Mouse (Mus musculus) hindbrain, embryonic 15.5 days (tissue): ENCODE results near the gene Maml2. TPM values are rescaled to one million over a fixed set of nuclear protein-coding genes. Genes with fewer than 3 reads are reported as not detected.

Source experiments
- ATAC-seq: fragments of 200-750 bp; cut with Nextera tagmentation; 2 replicates; pipeline ENCODE4 v1.8.0; 2017; ENCODE audit warnings: low read depth, moderate number of reproducible peaks, moderate TSS enrichment; ENCODE audit not compliant: low FRiP score
- H3K27ac ChIP-seq: fragments of 300-500 bp; sonication (generic); replicated peaks from 2 replicates; pipeline ENCODE4 v1.5.1; 2015; ENCODE audit warnings: mild to moderate bottlenecking, inconsistent platforms
- H3K27me3 ChIP-seq: fragments of 300-500 bp; sonication (generic); 2 replicates; pipeline ENCODE4 v1.6.1; 2015; ENCODE audit warnings: control low read depth, inconsistent platforms
- H3K36me3 ChIP-seq: fragments of 300-500 bp; sonication (generic); 2 replicates; pipeline ENCODE4 v1.6.1; 2015; ENCODE audit warnings: control low read depth, inconsistent platforms
- H3K4me1 ChIP-seq: fragments of 300-500 bp; sonication (generic); replicated peaks from 2 replicates; pipeline ENCODE4 v1.6.1; 2015; ENCODE audit warnings: control low read depth, inconsistent platforms
- H3K4me2 ChIP-seq: fragments of 300-500 bp; sonication (generic); 2 replicates; pipeline ENCODE4 v1.6.1; 2015; ENCODE audit warnings: moderate library complexity, mild to moderate bottlenecking, inconsistent platforms
- H3K4me3 ChIP-seq: fragments of 300-500 bp; sonication (generic); 2 replicates; pipeline ENCODE4 v1.5.1; 2015; ENCODE audit warnings: mild to moderate bottlenecking, inconsistent platforms
- H3K9ac ChIP-seq: fragments of 300-500 bp; sonication (generic); 2 replicates; pipeline ENCODE4 v1.6.1; 2015; ENCODE audit warnings: inconsistent platforms
- H3K9me3 ChIP-seq: fragments of 300-500 bp; sonication (generic); 2 replicates; pipeline ENCODE4 v1.6.1; 2016; ENCODE audit warnings: control low read depth, inconsistent platforms
- WGBS: fragments of 180-500 bp; shearing (Covaris S2); methylation state at CpG from one replicate; pipeline ENCODE4 v1.1.7; 2015; 5-methylcytosine and 5-hydroxymethylcytosine counted together
- polyA plus RNA-seq: library from polyadenylated mRNA; unstranded; fragments of >200 nt; fragmentation: Nextera tagmentation; extraction: Ambion mirVana; gene quantifications from 2 replicates; pipeline ENCODE4 v1.2.1, GENCODE M21; 2015

Gene Maml2
- polyA plus RNA-seq, 1 experiment from 2014 or later = 11.2 TPM

GRCm38 (mm10) chr9:13552380-13553052 is 254.8 kb downstream of the Maml2 start:
- 72% methylated on average over 5 of the region's 5 CpGs for WGBS
- Histone ChIP-seq H3K27me3 (no peaks in the 10 kb centered on the region), H3K36me3 (no peaks in the 10 kb centered on the region), H3K9ac (no peak overlapping the region), H3K4me1 (peaks cover 4% of the 10 kb centered on the region), H3K27ac (no peak overlapping the region), H3K4me3 (no peak overlapping the region), H3K4me2 (no peak overlapping the region), H3K9me3 (no peaks in the 10 kb centered on the region)
- ATAC-seq = no peak

- H3K27ac ChIP-seq = no peak overlapping the region
These were observed 257.0 kb downstream of the Maml2 start for GRCm38 (mm10) chr9:13554773-13555172.

DNA sequence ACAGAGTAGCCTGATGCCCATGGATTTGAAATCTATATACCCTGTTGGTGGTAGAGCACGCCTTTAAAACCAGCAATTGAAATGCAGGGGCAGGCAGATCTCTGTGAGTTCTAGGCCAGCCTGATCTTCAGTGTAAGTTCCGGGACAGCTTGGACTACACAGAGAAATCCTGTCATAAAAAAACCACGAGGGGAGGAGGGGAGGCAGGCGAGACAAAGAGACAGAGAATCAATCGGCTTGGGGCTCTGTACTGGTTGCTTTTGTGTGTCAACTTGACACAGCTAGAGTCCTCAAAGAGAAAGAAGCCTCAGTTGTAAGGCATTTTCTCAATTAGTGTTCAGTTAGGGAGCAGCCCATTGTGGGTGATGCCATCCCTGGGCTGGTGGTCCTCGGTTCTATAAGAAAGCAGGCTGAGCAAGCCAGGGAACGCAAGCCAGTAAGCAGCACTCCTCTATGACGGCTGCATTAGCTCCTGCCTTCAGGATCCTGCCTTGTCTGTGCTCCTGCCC is 258.3 kb downstream of the Maml2 start:
- H3K9me3 ChIP-seq = no peaks in the 10 kb centered on the region
- H3K4me2 ChIP-seq = no peak overlapping the region
- no peaks in the 10 kb centered on the region for H3K36me3 ChIP-seq
- H3K4me1 ChIP-seq = no peaks in the 10 kb centered on the region
- ATAC-seq = 0 out of 2 replicates have a peak, but pooled peaks have one; percentile 15
- no peak overlapping the region for H3K27ac ChIP-seq
- H3K4me3 ChIP-seq = no peak overlapping the region
- WGBS = 35% methylated on average over 8 of the region's 8 CpGs
- H3K27me3 ChIP-seq = no peaks in the 10 kb centered on the region
- H3K9ac ChIP-seq = no peak overlapping the region

More at GRCm38 (mm10) chr9:13554773-13555172, 257.0 kb downstream of the Maml2 start:
- Histone ChIP-seq H3K27me3 (no peaks in the 10 kb centered on the region), H3K4me2 (no peak overlapping the region), H3K9me3 (no peaks in the 10 kb centered on the region), H3K36me3 (no peaks in the 10 kb centered on the region), H3K4me3 (no peak overlapping the region), H3K4me1 (peaks cover 3% of the 10 kb centered on the region), H3K9ac (no peak overlapping the region)
- 91% methylated on average over 5 of the region's 5 CpGs for WGBS
- ATAC-seq = no peak

DNA sequence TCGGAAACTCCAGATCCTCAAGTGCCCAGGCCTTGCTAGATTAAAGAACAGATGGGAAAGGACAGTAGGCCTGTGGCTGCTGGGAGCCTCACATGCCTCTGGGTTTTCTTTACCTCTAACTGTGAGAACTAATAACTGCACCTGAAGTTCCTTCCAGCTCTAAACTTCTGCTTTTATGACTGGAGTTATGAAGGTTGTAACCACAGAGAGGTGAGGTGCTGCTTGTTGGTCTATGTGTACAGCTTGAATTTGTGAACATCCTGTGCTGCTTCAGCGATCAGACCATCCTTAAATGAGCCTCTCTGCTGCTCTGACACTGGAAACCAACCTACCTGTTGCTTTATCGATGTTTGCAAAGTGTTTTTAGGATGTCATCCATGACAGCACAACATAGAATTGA is 258.9 kb downstream of the Maml2 start:
- no peak for ATAC-seq
- Histone ChIP-seq H3K27ac (no peak overlapping the region), H3K27me3 (no peaks in the 10 kb centered on the region), H3K4me2 (no peak overlapping the region), H3K36me3 (no peaks in the 10 kb centered on the region), H3K9ac (no peak overlapping the region), H3K4me1 (no peaks in the 10 kb centered on the region), H3K4me3 (no peak overlapping the region), H3K9me3 (no peaks in the 10 kb centered on the region)
- 98% methylated on average over 3 of the region's 3 CpGs for WGBS

DNA sequence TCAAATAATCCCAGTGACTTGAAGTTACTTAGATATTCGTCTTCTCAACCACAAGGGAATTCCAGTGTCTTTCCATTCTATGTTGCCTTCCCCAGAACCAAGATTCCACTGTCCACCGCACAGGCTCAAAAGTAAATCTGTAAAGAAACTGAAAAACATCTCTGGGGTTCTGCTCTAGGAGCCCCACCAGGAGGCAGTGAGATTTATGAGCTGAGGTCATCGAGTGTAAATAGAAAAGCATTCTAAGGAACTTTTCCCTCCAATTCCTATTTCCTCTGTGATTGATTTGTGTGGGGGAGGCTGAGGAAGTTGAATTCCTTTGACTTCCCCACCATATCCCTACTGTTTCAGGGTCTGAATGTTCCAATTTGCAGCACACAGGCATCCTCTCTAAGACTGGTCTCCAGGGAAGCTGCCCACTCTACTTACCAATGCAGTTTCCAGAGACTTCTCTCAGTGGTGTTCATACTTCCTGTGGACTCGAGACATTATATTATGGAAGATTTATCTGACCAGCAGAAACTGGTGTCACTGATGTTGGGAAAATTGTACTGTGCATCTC is 261.1 kb downstream of the Maml2 start:
- peaks cover 8% of the 10 kb centered on the region for H3K4me1 ChIP-seq
- no peak overlapping the region for H3K27ac ChIP-seq
- H3K9ac ChIP-seq = no peak overlapping the region
- no peak overlapping the region for H3K4me3 ChIP-seq
- 64% methylated on average over 4 of the region's 4 CpGs for WGBS
- H3K9me3 ChIP-seq = no peaks in the 10 kb centered on the region
- ATAC-seq = no peak
- no peaks in the 10 kb centered on the region for H3K27me3 ChIP-seq
- H3K36me3 ChIP-seq = no peaks in the 10 kb centered on the region
- H3K4me2 ChIP-seq = no peak overlapping the region

DNA sequence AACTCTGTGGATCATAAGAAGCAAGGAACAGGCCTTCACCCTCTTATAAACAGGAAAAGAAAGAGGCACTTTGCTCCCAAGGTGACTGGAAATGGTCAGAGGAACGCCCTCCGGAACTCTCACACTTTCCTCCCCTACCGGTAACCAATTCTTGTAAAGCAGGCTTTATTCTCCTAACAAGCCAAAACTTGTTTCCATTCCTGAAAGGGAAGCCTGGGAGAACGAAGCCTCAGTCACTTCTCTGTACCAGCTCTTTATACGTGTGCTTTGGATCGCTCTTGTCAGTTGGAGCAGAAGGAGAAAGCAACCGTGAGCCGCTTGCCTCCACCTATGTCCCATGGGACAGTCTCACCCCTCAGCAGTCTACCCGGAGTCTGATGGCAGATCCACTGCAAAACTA is 262.9 kb downstream of the Maml2 start:
- Histone ChIP-seq H3K36me3 (no peaks in the 10 kb centered on the region), H3K27ac (no peak overlapping the region), H3K27me3 (no peaks in the 10 kb centered on the region), H3K4me1 (peaks cover 23% of the 10 kb centered on the region), H3K4me2 (no peak overlapping the region), H3K9ac (no peak overlapping the region), H3K4me3 (no peak overlapping the region), H3K9me3 (no peaks in the 10 kb centered on the region)
- WGBS = 82% methylated on average over 9 of the region's 9 CpGs
- no peak for ATAC-seq

DNA sequence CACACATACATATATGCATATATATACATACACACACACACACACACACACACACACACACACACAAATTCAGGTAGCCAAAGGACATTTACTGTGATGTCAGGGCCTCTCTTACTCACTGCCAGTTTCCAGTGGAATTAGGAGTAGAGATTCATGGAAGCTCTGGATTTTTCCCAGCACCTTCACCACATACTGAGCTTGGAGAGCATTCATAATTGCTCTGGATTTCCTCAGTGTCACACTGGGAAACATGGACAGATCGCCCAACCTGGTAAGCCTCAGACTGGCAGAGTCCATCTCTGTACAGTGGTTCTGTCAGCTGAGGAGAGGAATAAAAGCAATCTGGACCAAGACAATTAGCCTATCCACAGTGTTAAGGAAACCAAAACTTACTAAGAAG is 263.6 kb downstream of the Maml2 start:
- no peak for ATAC-seq
- H3K4me3 ChIP-seq = no peak overlapping the region
- WGBS = 97% methylated on average over 1 of the region's 1 CpGs
- no peak overlapping the region for H3K4me2 ChIP-seq
- H3K9me3 ChIP-seq = no peaks in the 10 kb centered on the region
- no peaks in the 10 kb centered on the region for H3K36me3 ChIP-seq
- H3K4me1 ChIP-seq = peaks cover 25% of the 10 kb centered on the region
- H3K27me3 ChIP-seq = no peaks in the 10 kb centered on the region
- no peak overlapping the region for H3K27ac ChIP-seq
- no peak overlapping the region for H3K9ac ChIP-seq

DNA sequence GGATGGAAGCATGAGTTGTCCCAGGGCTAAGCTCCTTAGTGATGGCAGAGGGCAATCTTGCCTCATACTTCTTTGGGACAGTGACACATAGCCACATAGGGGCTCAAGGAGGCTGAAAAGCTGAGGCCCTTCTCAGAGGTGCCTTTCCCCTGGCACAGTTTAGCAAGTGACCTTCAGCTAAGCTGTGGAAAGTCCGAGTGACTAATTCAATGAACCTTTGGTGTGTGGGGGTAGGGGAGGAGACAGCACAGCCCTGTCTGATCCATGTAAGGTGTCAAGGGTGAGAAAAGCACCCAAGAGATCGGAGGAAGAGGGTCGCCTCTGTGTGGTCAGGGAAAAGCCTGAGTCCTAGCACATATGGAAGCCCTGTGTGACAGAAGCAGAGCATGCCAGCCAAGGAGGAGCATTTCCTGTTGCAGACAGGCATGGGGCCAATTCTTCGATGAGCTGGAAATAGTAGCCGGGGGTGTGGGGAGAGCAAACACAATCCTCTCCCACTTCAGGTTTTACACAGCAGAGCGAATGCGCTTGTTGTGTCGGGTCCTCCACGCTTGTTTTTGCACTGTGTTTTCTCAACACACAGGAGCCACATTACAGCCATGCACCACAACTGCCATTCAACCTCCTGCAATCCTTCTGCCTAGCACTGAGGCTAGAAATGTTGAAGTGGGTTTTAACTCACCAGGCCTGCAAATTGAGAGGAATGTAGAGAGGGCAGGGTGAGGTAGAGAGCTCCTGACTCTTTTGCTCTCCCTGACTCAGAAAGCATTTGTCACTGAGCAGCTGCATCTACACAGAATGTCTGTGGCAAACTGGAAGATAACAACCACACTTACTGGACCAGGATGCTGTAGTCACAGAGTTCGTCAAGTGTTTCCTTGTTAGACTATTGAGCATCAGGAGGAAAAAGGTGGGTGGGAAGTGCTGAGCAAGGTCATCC is 266.0 kb downstream of the Maml2 start:
- peak; percentile 59 for ATAC-seq
- Histone ChIP-seq H3K36me3 (no peaks in the 10 kb centered on the region), H3K4me3 (no peak overlapping the region), H3K9ac (no peak overlapping the region), H3K9me3 (no peaks in the 10 kb centered on the region), H3K27ac (peak overlapping the region; percentile 59), H3K27me3 (no peaks in the 10 kb centered on the region), H3K4me2 (no peak overlapping the region), H3K4me1 (peaks cover 25% of the 10 kb centered on the region)
- WGBS = 61% methylated on average over 10 of the region's 10 CpGs

GRCm38 (mm10) chr9:13565343-13566019 is 267.7 kb downstream of the Maml2 start:
- no peak for ATAC-seq
- no peak overlapping the region for H3K9ac ChIP-seq
- H3K4me2 ChIP-seq = no peak overlapping the region
- H3K9me3 ChIP-seq = no peaks in the 10 kb centered on the region
- 36% methylated on average over 11 of the region's 11 CpGs for WGBS
- no peak overlapping the region for H3K4me3 ChIP-seq
- no peak overlapping the region for H3K27ac ChIP-seq
- peaks cover 25% of the 10 kb centered on the region for H3K4me1 ChIP-seq
- H3K36me3 ChIP-seq = no peaks in the 10 kb centered on the region
- H3K27me3 ChIP-seq = no peaks in the 10 kb centered on the region

DNA sequence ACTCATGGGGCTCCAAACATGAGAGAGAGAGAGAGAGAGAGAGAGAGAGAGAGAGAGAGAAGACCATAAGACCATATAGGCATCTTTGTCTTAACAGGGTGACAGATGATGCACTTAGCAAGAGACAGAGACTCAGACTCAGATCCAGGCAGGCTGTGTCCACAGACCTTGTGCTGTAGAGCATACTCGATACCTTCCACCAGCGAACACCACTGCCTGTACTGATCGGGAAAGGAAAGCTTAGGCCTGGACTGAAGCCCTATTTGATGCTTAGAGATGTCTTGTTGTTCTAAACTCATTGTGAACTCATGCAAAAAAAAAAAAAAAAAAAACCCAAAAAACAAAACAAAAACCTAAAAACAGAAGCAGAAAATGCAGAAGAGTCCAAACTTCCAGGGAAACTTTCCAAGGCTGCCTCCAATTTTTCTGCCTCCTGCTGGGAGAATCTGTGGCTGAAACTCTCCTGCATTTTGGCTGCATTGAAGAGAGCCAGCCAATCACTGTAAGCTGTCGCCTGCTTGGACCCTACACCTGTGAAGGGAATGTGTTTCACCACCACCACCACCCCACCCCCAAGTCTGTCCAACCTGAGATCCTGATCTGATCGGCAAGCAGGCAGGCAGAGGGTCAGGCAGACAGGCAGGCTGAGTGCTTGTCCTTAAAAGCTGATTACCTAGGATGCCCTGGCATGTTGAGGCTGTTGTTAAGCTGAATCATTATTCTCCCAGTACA is 268.6 kb downstream of the Maml2 start:
- Histone ChIP-seq H3K4me3 (no peak overlapping the region), H3K4me1 (peaks cover 25% of the 10 kb centered on the region), H3K4me2 (no peak overlapping the region), H3K27ac (no peak overlapping the region), H3K9ac (no peak overlapping the region), H3K36me3 (no peaks in the 10 kb centered on the region), H3K9me3 (no peaks in the 10 kb centered on the region), H3K27me3 (no peaks in the 10 kb centered on the region)
- WGBS = 79% methylated on average over 5 of the region's 5 CpGs
- ATAC-seq = no peak

DNA sequence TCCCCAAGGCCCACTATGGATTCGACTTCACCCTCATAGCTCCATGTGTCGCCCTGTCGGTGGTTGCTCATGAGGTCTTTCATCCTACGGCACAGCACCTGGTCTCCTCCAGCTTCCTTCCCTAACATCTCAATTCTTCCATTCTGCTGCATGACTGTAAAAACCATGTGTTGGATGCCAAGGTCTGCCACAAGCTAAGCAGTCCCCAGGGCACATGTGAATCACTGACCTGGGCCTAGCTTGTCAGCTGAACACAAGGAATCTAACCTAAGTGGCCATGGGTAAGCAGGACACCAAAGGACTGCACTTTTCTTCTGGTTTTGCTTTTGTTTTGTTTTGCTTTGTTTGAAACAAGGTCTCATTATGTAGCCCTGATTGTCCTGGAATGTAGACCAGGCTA is 271.3 kb downstream of the Maml2 start:
- no peak overlapping the region for H3K4me2 ChIP-seq
- no peak overlapping the region for H3K27ac ChIP-seq
- no peak overlapping the region for H3K9ac ChIP-seq
- peaks cover 16% of the 10 kb centered on the region for H3K4me1 ChIP-seq
- no peaks in the 10 kb centered on the region for H3K9me3 ChIP-seq
- no peak overlapping the region for H3K4me3 ChIP-seq
- ATAC-seq = no peak
- H3K27me3 ChIP-seq = no peaks in the 10 kb centered on the region
- H3K36me3 ChIP-seq = no peaks in the 10 kb centered on the region
- WGBS = 88% methylated on average over 4 of the region's 4 CpGs
